Mouse (Mus musculus) liver, postnatal 0 days (tissue): ENCODE measurements around the gene En2. TPM values are rescaled to one million over a fixed set of nuclear protein-coding genes. Genes with fewer than 3 reads are reported as not detected.

Source experiments
- ATAC-seq: fragments of 200-750 bp; cut with Nextera tagmentation; 2 replicates; pipeline ENCODE4 v1.8.0; 2017; ENCODE audit warnings: mild to moderate bottlenecking, moderate library complexity
- DNase-seq: peaks from one replicate; pipeline ENCODE4 v3.0.0-alpha.2; 2016
- H3K27ac ChIP-seq: fragments of 300-500 bp; sonication (generic); 2 replicates; pipeline ENCODE4 v1.5.1; 2014; ENCODE audit warnings: antibody characterized with exemption, moderate library complexity, mild to moderate bottlenecking, low read depth
- H3K27me3 ChIP-seq: fragments of 300-500 bp; sonication (generic); 2 replicates; pipeline ENCODE4 v1.6.1; 2014; ENCODE audit warnings: low read length, control low read depth, mixed read lengths; ENCODE audit not compliant: insufficient read depth
- H3K36me3 ChIP-seq: fragments of 300-500 bp; sonication (generic); replicated peaks from 2 replicates; pipeline ENCODE4 v1.6.1; 2014; ENCODE audit warnings: mild to moderate bottlenecking, control low read depth, low read length, moderate library complexity, mixed read lengths; ENCODE audit not compliant: insufficient read depth
- H3K4me1 ChIP-seq: fragments of 300-500 bp; sonication (generic); 2 replicates; pipeline ENCODE4 v1.6.1; 2014; ENCODE audit warnings: antibody characterized with exemption, mild to moderate bottlenecking, control low read depth; ENCODE audit not compliant: insufficient read depth
- H3K4me2 ChIP-seq: fragments of 300-500 bp; sonication (generic); 2 replicates; pipeline ENCODE4 v1.6.1; 2014; ENCODE audit warnings: low read depth, mild to moderate bottlenecking, low read length, moderate library complexity, mixed read lengths
- H3K4me3 ChIP-seq: fragments of 300-500 bp; sonication (generic); 2 replicates; pipeline ENCODE4 v1.5.1; 2014; ENCODE audit warnings: low read depth, low read length
- H3K9ac ChIP-seq: fragments of 300-500 bp; sonication (generic); replicated peaks from 2 replicates; pipeline ENCODE4 v1.6.1; 2014; ENCODE audit warnings: mild to moderate bottlenecking, moderate library complexity
- H3K9me3 ChIP-seq: fragments of 300-500 bp; sonication (generic); 2 replicates; pipeline ENCODE4 v1.6.1; 2016; ENCODE audit warnings: mild to moderate bottlenecking, control low read depth, low read length, mixed read lengths
- CTCF ChIP-seq: sonication (generic); IDR thresholded peaks from 2 replicates; pipeline ENCODE4 v1.5.1; 2016; ENCODE audit warnings: antibody characterized with exemption, low read depth
- EP300 ChIP-seq: IDR thresholded peaks from 2 replicates; pipeline ENCODE4 v1.6.1; 2016; ENCODE audit warnings: antibody characterized with exemption, low read depth, mild to moderate bottlenecking
- WGBS: fragments of 180-500 bp; shearing (Covaris S2); extraction: QIAGEN DNeasy Blood & Tissue Kit; methylation state at CpG from one replicate; pipeline ENCODE4 v1.1.7; 2014; ENCODE audit not compliant: insufficient replicate concordance; 5-methylcytosine and 5-hydroxymethylcytosine counted together
- polyA plus RNA-seq: library from polyadenylated mRNA; unstranded; fragments of >200 nt; fragmentation: Nextera tagmentation; extraction: Ambion mirVana; gene quantifications from 2 replicates; pipeline ENCODE4 v1.2.1, GENCODE M21; 2015

The En2 gene
- polyA plus RNA-seq, 1 experiment from 2014 or later, result not detected

GRCm38 (mm10) chr5:28166256-28167231 is 1.1 kb downstream of the En2 start:
- no peak for ATAC-seq
- Histone ChIP-seq H3K4me3 (peak overlapping the region; percentile 24; the same call in 1 of the 2 replicates), H3K4me2 (peak overlapping the region; percentile 64), H3K9me3 (no peaks in the 10 kb centered on the region), H3K27me3 (peaks cover 88% of the 10 kb centered on the region), H3K4me1 (peaks cover 8% of the 10 kb centered on the region; the same call in 1 of the 2 replicates), H3K9ac (no peak overlapping the region), H3K27ac (no peak overlapping the region), H3K36me3 (no peaks in the 10 kb centered on the region)
- TF ChIP-seq CTCF (no peak), EP300 (no peak)
- DNase-seq, result no peak
- 1% methylated on average over 102 of the region's 111 CpGs for WGBS

GRCm38 (mm10) chr5:28167611-28168252 is 2.2 kb downstream of the En2 start:
- Histone ChIP-seq H3K4me1 (peaks cover 8% of the 10 kb centered on the region; the same call in 1 of the 2 replicates), H3K4me3 (peak overlapping the region; percentile 31), H3K36me3 (no peaks in the 10 kb centered on the region), H3K27me3 (peaks cover 84% of the 10 kb centered on the region), H3K9ac (no peak overlapping the region), H3K9me3 (no peaks in the 10 kb centered on the region), H3K4me2 (peak overlapping the region; percentile 60), H3K27ac (no peak overlapping the region)
- no peak for TF ChIP-seq EP300
- no peak for TF ChIP-seq CTCF
- no peak for DNase-seq
- 2% methylated on average over 29 of the region's 29 CpGs for WGBS
- ATAC-seq, result no peak

- Histone ChIP-seq H3K9me3 (no peaks in the 10 kb centered on the region), H3K27me3 (peaks cover 86% of the 10 kb centered on the region), H3K4me2 (peak overlapping the region; percentile 60), H3K4me3 (peak overlapping the region; percentile 31), H3K9ac (no peak overlapping the region), H3K27ac (no peak overlapping the region), H3K36me3 (no peaks in the 10 kb centered on the region), H3K4me1 (peaks cover 8% of the 10 kb centered on the region; the same call in 1 of the 2 replicates)
- ATAC-seq (no peak), DNase-seq (no peak)
- WGBS, result 2% methylated on average over 36 of the region's 36 CpGs
- TF ChIP-seq EP300 (no peak), CTCF (no peak)
Measured at GRCm38 (mm10) chr5:28168253-28169165, 3.0 kb downstream of the En2 start.

- Histone ChIP-seq H3K9me3 (no peaks in the 10 kb centered on the region), H3K36me3 (no peaks in the 10 kb centered on the region), H3K4me2 (no peak overlapping the region), H3K27me3 (peaks cover 86% of the 10 kb centered on the region), H3K27ac (no peak overlapping the region), H3K9ac (no peak overlapping the region), H3K4me1 (peaks cover 8% of the 10 kb centered on the region; the same call in 1 of the 2 replicates), H3K4me3 (no peak overlapping the region)
- whole genome bisulfite sequencing, result 5% methylated on average over 5 of the region's 5 CpGs
- TF ChIP-seq CTCF, result no peak
- no peak for TF ChIP-seq EP300
- no peak for ATAC-seq
- DNase-seq, result no peak
Measured at GRCm38 (mm10) chr5:28169166-28169801, 3.8 kb downstream of the En2 start.

- peaks cover 8% of the 10 kb centered on the region; the same call in 1 of the 2 replicates for H3K4me1 ChIP-seq
- no peak overlapping the region for H3K27ac ChIP-seq
- 6% methylated on average over 17 of the region's 17 CpGs for WGBS
- TF ChIP-seq EP300, result no peak
- TF ChIP-seq CTCF, result no peak
- DNase-seq, result no peak
- H3K36me3 ChIP-seq, result no peaks in the 10 kb centered on the region
- no peak overlapping the region for H3K9ac ChIP-seq
- H3K4me2 ChIP-seq, result no peak overlapping the region
- no peaks in the 10 kb centered on the region for H3K9me3 ChIP-seq
- no peak for ATAC-seq
- H3K4me3 ChIP-seq, result no peak overlapping the region
- H3K27me3 ChIP-seq, result peaks cover 87% of the 10 kb centered on the region
Measured at GRCm38 (mm10) chr5:28170081-28170480, 4.6 kb downstream of the En2 start.
